Mouse (Mus musculus) thymus, adult 2 months (tissue): ENCODE results near the gene Dlst. TPM values are rescaled to one million over a fixed set of nuclear protein-coding genes. Genes with fewer than 3 reads are reported as not detected.
A peak's percentile ranks its signal among the peaks of the same experiment; 100 is the strongest.

Experiments
- DNase-seq: peaks from one replicate; pipeline ENCODE4 v3.0.0; 2021
- H3K27ac ChIP-seq: fragments of 200-500 bp; 2 replicates; pipeline ENCODE4 v1.5.1; 2012; ENCODE audit warnings: low read length, control low read depth; ENCODE audit not compliant: control insufficient read depth, insufficient read depth
- H3K27me3 ChIP-seq: fragments of 200-500 bp; 2 replicates; pipeline ENCODE4 v1.6.1; 2012; ENCODE audit warnings: mild to moderate bottlenecking, low read length, moderate library complexity, mixed read lengths; ENCODE audit not compliant: control insufficient read depth, insufficient read depth
- H3K36me3 ChIP-seq: fragments of 200-500 bp; 2 replicates; pipeline ENCODE4 v1.6.1; 2012; ENCODE audit warnings: mild to moderate bottlenecking, low read length, moderate library complexity; ENCODE audit not compliant: control insufficient read depth, insufficient read depth
- H3K4me1 ChIP-seq: fragments of 200-500 bp; replicated peaks from 2 replicates; pipeline ENCODE4 v1.6.1; 2012; ENCODE audit warnings: low read length; ENCODE audit not compliant: control insufficient read depth, insufficient read depth
- H3K4me3 ChIP-seq: fragments of 200-500 bp; 2 replicates; pipeline ENCODE4 v1.5.1; 2012; ENCODE audit warnings: mild to moderate bottlenecking, low read length, control low read depth, moderate library complexity; ENCODE audit not compliant: control insufficient read depth, insufficient read depth
- CTCF ChIP-seq: fragments of 200-500 bp; IDR thresholded peaks from 2 replicates; pipeline ENCODE4 v1.5.1; 2012; ENCODE audit warnings: mild to moderate bottlenecking, control low read depth, low read length, moderate library complexity, borderline replicate concordance; ENCODE audit not compliant: control insufficient read depth, poor library complexity, insufficient read depth; ENCODE audit errors: extremely low read depth
- POLR2A ChIP-seq: fragments of 200-500 bp; IDR thresholded peaks from 2 replicates; pipeline ENCODE4 v1.6.1; 2012; ENCODE audit warnings: mild to moderate bottlenecking, low read length, control low read depth, moderate library complexity; ENCODE audit not compliant: control insufficient read depth, poor library complexity, insufficient read depth; ENCODE audit errors: extremely low read depth
- WGBS: fragments of 180-500 bp; shearing (Covaris S2); methylation state at CpG from one replicate; pipeline ENCODE4 v1.1.7; 2018; 5-methylcytosine and 5-hydroxymethylcytosine counted together
- polyA plus RNA-seq: library from polyadenylated mRNA; depleted of rRNA; stranded (reverse); fragments of >200 nt; gene quantifications from 2 replicates; pipeline ENCODE4 v1.2.3, GENCODE M21; 2012

The Dlst gene
- polyA plus RNA-seq, 1 experiment: 135 TPM

DNA sequence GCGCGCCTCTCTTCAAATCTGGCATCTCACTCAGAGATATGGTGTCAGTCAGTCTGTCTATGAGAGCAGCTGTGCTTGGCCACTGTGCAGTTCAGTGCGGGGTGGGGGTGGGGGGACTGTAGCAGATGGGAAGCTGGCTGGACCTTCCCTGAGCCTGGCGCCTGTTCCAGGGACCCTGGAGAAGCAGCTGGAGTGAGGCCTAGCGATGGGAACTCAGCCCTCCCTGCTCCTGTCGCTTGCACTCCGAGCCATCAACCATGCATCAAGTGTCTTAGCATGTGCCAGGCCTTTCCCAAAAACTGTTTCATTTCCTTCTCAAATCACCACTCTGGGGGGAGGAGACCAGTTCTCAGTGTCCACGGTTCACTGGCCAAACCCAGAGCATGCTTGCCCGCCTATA lies 35.0 kb downstream of the Dlst start:
- Histone ChIP-seq H3K27me3 (no peaks in the 10 kb centered on the region), H3K27ac (no peak overlapping the region), H3K4me3 (no peak overlapping the region), H3K36me3 (no peaks in the 10 kb centered on the region), H3K4me1 (peaks cover 27% of the 10 kb centered on the region)
- no peak for DNase-seq
- 93% methylated on average over 9 of the region's 9 CpGs for WGBS
- TF ChIP-seq CTCF (no peak), POLR2A (no peak)

DNA sequence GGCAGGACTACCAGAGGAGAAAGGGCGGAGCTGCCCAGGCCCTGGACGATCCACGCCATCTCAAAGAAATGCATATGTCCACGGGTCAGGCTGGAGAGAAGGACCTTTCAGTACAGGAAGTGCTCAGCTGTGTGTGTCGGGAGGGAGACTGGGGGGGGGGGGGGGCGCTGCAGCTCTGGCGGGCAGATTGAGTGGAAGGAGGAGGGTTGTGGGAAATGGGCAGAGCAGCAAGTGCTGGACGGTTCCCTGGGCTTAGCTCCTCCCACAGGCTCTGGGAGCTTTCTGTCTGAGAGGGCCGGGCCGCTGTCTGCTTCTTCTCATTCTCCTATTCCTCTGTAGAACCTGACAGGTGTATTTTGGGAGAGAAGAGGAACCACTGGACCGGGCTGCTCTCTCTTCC lies 35.7 kb downstream of the Dlst start:
- Histone ChIP-seq H3K27ac (no peak overlapping the region), H3K27me3 (no peaks in the 10 kb centered on the region), H3K4me1 (peaks cover 31% of the 10 kb centered on the region), H3K36me3 (no peaks in the 10 kb centered on the region), H3K4me3 (no peak overlapping the region)
- WGBS: 38% methylated on average over 11 of the region's 11 CpGs
- no peak for DNase-seq
- TF ChIP-seq POLR2A: no peak
- TF ChIP-seq CTCF: no peak

DNA sequence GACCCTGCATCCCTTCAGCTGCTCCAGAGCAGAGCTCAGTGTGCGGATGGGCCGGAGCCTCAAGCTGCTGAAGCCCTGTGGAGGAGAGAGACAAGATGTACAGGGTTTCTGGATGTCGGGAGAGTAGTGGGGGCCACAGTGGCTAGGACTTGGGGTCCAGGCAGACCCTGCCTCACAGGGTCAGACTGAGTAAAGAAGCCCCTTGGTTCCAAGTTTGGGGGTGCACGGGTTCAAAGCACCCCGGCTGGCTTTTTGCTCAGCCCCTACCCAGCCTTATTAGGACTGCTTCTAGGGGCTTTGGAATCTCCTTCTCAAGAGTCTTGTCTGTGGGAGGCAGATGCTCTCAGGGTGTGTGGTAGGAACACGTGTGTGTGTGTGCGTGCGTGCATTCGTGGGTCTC lies 36.2 kb downstream of the Dlst start:
- Histone ChIP-seq H3K27me3 (no peaks in the 10 kb centered on the region), H3K4me3 (no peak overlapping the region), H3K27ac (no peak overlapping the region), H3K36me3 (no peaks in the 10 kb centered on the region), H3K4me1 (peaks cover 31% of the 10 kb centered on the region)
- WGBS: 77% methylated on average over 9 of the region's 9 CpGs
- DNase-seq: no peak
- no peak for TF ChIP-seq CTCF
- no peak for TF ChIP-seq POLR2A

DNA sequence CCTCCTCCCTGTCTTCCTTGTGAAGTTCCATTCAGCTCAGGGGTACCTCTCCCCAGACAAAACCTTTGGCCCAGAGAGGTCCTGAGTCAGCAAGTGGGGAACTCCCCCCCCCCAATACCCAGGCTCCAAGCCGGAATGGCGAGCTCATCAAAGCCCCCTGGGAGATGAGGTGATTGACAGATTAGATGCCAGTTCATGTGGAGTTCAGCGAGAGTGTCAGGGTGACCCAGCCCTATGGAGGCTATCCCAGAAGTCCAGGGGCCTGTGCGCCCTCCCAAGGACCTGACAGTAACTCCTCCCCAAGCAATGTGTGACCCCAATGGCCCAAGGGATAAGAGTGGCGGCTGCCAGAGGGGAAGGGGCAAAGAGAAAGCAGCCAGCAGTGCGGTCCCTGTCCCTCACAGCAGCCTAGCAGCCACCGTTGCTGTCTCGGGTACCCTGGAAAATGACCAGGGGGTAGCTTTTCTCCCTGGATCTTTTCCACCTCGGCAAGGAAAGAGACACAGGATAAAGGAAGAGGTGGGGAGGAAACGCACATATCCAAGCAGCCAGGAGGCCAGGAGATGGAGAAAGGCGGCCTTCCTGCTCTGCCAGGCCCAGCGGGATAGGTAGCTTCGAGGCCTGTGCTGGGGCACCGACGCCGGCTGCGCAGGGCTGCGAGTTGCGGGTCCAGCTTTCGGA lies 39.8 kb downstream of the Dlst start:
- Histone ChIP-seq H3K4me1 (peaks cover 31% of the 10 kb centered on the region), H3K4me3 (peak overlapping the region; percentile 49), H3K27ac (no peak overlapping the region), H3K36me3 (no peaks in the 10 kb centered on the region), H3K27me3 (no peaks in the 10 kb centered on the region)
- TF ChIP-seq CTCF: no peak
- no peak for TF ChIP-seq POLR2A
- DNase-seq: no peak
- WGBS: 50% methylated on average over 20 of the region's 20 CpGs

DNA sequence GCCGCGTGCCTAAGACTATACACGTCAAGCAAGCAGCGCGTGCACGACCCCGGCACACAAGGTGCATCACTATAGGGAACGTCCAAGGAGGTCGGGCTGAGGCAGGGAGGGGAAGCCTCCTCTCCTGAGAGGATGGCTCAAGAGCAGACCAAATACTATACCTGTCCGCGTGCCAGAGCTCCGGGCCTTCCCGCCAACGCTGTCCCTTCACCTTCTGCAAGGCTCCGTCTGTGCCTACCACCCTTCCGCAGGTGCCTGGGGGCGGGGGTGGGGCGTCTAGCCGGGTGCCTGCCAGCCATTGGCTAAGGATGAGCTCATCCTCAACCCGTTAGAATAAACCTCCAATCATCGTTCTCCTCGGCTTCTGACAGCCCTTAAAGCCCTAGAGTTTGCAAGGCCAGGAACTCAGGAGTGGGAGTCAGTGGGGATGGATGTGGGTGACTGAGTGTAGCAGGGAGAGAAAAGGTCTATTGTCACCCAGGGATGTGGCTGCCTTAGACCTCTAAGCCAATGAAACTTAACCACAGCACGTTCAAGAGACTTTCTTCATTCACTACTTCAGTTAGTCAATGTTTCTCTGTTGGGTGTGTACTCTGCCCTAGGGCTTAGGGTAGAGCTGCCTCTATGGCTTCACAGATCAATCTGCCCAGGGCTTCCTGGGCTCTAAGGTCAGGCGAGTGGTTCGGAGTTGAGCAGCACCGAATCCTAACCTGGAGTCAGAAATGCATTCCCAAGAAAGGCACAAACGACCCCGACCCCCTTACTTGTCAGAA lies 40.6 kb downstream of the Dlst start, which contains the start of gene Rps6kl1:
Gene Rps6kl1, minus strand, starts transcription at position 263 of the 773 bp plus-strand sequence.
- no peak for TF ChIP-seq POLR2A
- no peak for TF ChIP-seq CTCF
- no peaks in the 10 kb centered on the region for H3K36me3 ChIP-seq
- H3K4me3 ChIP-seq: peak within 1 kb of the TSS; percentile 49
- no peak within 1 kb of the TSS for H3K27ac ChIP-seq
- H3K4me1 ChIP-seq: peaks cover 31% of the 10 kb centered on the region
- 22% methylated on average over 28 of the region's 28 CpGs for WGBS
- no peaks in the 10 kb centered on the region for H3K27me3 ChIP-seq
- DNase-seq: peak; percentile 74

DNA sequence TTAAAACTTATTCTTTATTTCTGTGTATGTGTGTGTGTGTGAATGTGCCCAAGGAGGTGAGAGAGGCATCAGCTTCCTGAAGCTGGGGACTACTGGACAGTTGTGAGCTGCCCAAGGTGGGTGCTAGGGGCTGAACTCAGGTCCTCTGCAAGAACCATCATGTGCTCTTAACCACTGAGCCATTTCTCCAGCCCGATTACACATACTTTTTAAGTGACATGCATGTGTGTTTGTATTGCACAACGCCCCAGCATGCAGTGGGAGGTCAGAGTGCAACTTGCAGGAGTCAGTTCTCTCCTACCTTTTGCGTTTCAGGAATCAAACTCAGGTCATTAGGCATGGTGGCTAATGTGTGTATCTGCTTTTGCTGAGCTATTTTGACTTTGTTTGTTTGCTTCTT lies 42.4 kb downstream of the Dlst start:
- no peak for DNase-seq
- 93% methylated on average over 3 of the region's 3 CpGs for WGBS
- no peak for TF ChIP-seq POLR2A
- no peak for TF ChIP-seq CTCF

More for the DNA sequence above, 42.4 kb downstream of the Dlst start:
- no peak overlapping the region for H3K27ac ChIP-seq
- no peaks in the 10 kb centered on the region for H3K27me3 ChIP-seq
- no peak overlapping the region for H3K4me3 ChIP-seq
- peaks cover 20% of the 10 kb centered on the region for H3K4me1 ChIP-seq
- no peaks in the 10 kb centered on the region for H3K36me3 ChIP-seq
